Mouse (Mus musculus): ENCODE data around the gene Eri3. TPM values are rescaled to one million over a fixed set of nuclear protein-coding genes. Genes with fewer than 3 reads are reported as not detected.

The Eri3 gene
- polyA plus RNA-seq, 1 experiment = 76.7 TPM

GRCm38 (mm10) chr4:117673901-117674300, 123.7 kb downstream of the Eri3 start:
- no peak overlapping the region for H3K4me3 ChIP-seq (ENCODE audit: control insufficient read depth, low read depth, low read length)
- H3K27ac ChIP-seq (ENCODE audit: control insufficient read depth, insufficient read depth, low read depth, low read length) = no peak overlapping the region
- H3K4me1 ChIP-seq (ENCODE audit: control insufficient read depth, insufficient read depth, low read length) = no peaks in the 10 kb centered on the region
- no peak for TF ChIP-seq CTCF (IDR thresholded peaks at IDR 0.05; ENCODE audit: control insufficient read depth, insufficient read depth, insufficient replicate concordance, low read depth, low read length)
- TF ChIP-seq POLR2A (IDR thresholded peaks at IDR 0.05; ENCODE audit: control insufficient read depth, low read depth, low read length) = no peak
- H3K36me3 ChIP-seq (ENCODE audit: control insufficient read depth, insufficient read depth, low read length) = peaks cover 8% of the 10 kb centered on the region
- no peaks in the 10 kb centered on the region for H3K27me3 ChIP-seq (ENCODE audit: control insufficient read depth, insufficient read depth, low read length)

- no peaks in the 10 kb centered on the region for H3K27me3 ChIP-seq (ENCODE audit: control insufficient read depth, insufficient read depth, low read length)
- H3K27ac ChIP-seq (ENCODE audit: control insufficient read depth, insufficient read depth, low read depth, low read length) = no peak overlapping the region
- peaks cover 7% of the 10 kb centered on the region; the same call in 1 of the 2 replicates for H3K4me1 ChIP-seq (ENCODE audit: control insufficient read depth, insufficient read depth, low read length)
- H3K4me3 ChIP-seq (ENCODE audit: control insufficient read depth, low read depth, low read length) = no peak overlapping the region
- TF ChIP-seq CTCF (IDR thresholded peaks at IDR 0.05; ENCODE audit: control insufficient read depth, insufficient read depth, insufficient replicate concordance, low read depth, low read length) = peak; percentile 66; the same call in 1 of the 2 replicates
- TF ChIP-seq POLR2A (IDR thresholded peaks at IDR 0.05; ENCODE audit: control insufficient read depth, low read depth, low read length) = no peak
- H3K36me3 ChIP-seq (ENCODE audit: control insufficient read depth, insufficient read depth, low read length) = peaks cover 8% of the 10 kb centered on the region
These were observed 126.7 kb downstream of the Eri3 start for GRCm38 (mm10) chr4:117676903-117677302.

- TF ChIP-seq CTCF (IDR thresholded peaks at IDR 0.05; ENCODE audit: control insufficient read depth, insufficient read depth, insufficient replicate concordance, low read depth, low read length) (no peak), POLR2A (IDR thresholded peaks at IDR 0.05; ENCODE audit: control insufficient read depth, low read depth, low read length) (no peak)
- Histone ChIP-seq H3K4me3 (ENCODE audit: control insufficient read depth, low read depth, low read length) (peak overlapping the region; percentile 100), H3K27ac (ENCODE audit: control insufficient read depth, insufficient read depth, low read depth, low read length) (peak overlapping the region; percentile 97; the same call in 1 of the 2 replicates), H3K27me3 (ENCODE audit: control insufficient read depth, insufficient read depth, low read length) (no peaks in the 10 kb centered on the region), H3K4me1 (ENCODE audit: control insufficient read depth, insufficient read depth, low read length) (peaks cover 7% of the 10 kb centered on the region; the same call in 1 of the 2 replicates), H3K36me3 (ENCODE audit: control insufficient read depth, insufficient read depth, low read length) (peaks cover 2% of the 10 kb centered on the region)
These were observed 130.8 kb downstream of the Eri3 start for GRCm38 (mm10) chr4:117680963-117681362.

- no peak for TF ChIP-seq CTCF (IDR thresholded peaks at IDR 0.05; ENCODE audit: control insufficient read depth, insufficient read depth, insufficient replicate concordance, low read depth, low read length)
- TF ChIP-seq POLR2A (IDR thresholded peaks at IDR 0.05; ENCODE audit: control insufficient read depth, low read depth, low read length) = peak; percentile 55; the same call in 1 of the 2 replicates
- Histone ChIP-seq H3K27ac (ENCODE audit: control insufficient read depth, insufficient read depth, low read depth, low read length) (peak within 1 kb of the TSS; percentile 97), H3K27me3 (ENCODE audit: control insufficient read depth, insufficient read depth, low read length) (no peaks in the 10 kb centered on the region), H3K4me3 (ENCODE audit: control insufficient read depth, low read depth, low read length) (peak within 1 kb of the TSS; percentile 100), H3K4me1 (ENCODE audit: control insufficient read depth, insufficient read depth, low read length) (peaks cover 7% of the 10 kb centered on the region; the same call in 1 of the 2 replicates), H3K36me3 (ENCODE audit: control insufficient read depth, insufficient read depth, low read length) (no peaks in the 10 kb centered on the region)
These were observed 131.8 kb downstream of the Eri3 start, which contains the start of gene Dmap1 for GRCm38 (mm10) chr4:117681931-117682461. Dmap1 (minus strand) TSS chr4:117682273.

- peaks cover 7% of the 10 kb centered on the region; the same call in 1 of the 2 replicates for H3K4me1 ChIP-seq (ENCODE audit: control insufficient read depth, insufficient read depth, low read length)
- no peak overlapping the region for H3K27ac ChIP-seq (ENCODE audit: control insufficient read depth, insufficient read depth, low read depth, low read length)
- H3K27me3 ChIP-seq (ENCODE audit: control insufficient read depth, insufficient read depth, low read length) = no peaks in the 10 kb centered on the region
- TF ChIP-seq CTCF (IDR thresholded peaks at IDR 0.05; ENCODE audit: control insufficient read depth, insufficient read depth, insufficient replicate concordance, low read depth, low read length) (no peak), POLR2A (IDR thresholded peaks at IDR 0.05; ENCODE audit: control insufficient read depth, low read depth, low read length) (no peak)
- H3K4me3 ChIP-seq (ENCODE audit: control insufficient read depth, low read depth, low read length) = peak overlapping the region; percentile 100
- H3K36me3 ChIP-seq (ENCODE audit: control insufficient read depth, insufficient read depth, low read length) = no peaks in the 10 kb centered on the region
These were observed 132.3 kb downstream of the Eri3 start for GRCm38 (mm10) chr4:117682463-117682862.

- TF ChIP-seq CTCF (IDR thresholded peaks at IDR 0.05; ENCODE audit: control insufficient read depth, insufficient read depth, insufficient replicate concordance, low read depth, low read length) (no peak), POLR2A (IDR thresholded peaks at IDR 0.05; ENCODE audit: control insufficient read depth, low read depth, low read length) (no peak)
- Histone ChIP-seq H3K4me1 (ENCODE audit: control insufficient read depth, insufficient read depth, low read length) (peaks cover 7% of the 10 kb centered on the region; the same call in 1 of the 2 replicates), H3K4me3 (ENCODE audit: control insufficient read depth, low read depth, low read length) (no peak overlapping the region), H3K27ac (ENCODE audit: control insufficient read depth, insufficient read depth, low read depth, low read length) (no peak overlapping the region), H3K36me3 (ENCODE audit: control insufficient read depth, insufficient read depth, low read length) (no peaks in the 10 kb centered on the region), H3K27me3 (ENCODE audit: control insufficient read depth, insufficient read depth, low read length) (no peaks in the 10 kb centered on the region)
These were observed 133.0 kb downstream of the Eri3 start for GRCm38 (mm10) chr4:117683048-117683768.

- Histone ChIP-seq H3K27ac (ENCODE audit: control insufficient read depth, insufficient read depth, low read depth, low read length) (no peak overlapping the region), H3K4me1 (ENCODE audit: control insufficient read depth, insufficient read depth, low read length) (peaks cover 5% of the 10 kb centered on the region; the same call in 1 of the 2 replicates)
- TF ChIP-seq CTCF (IDR thresholded peaks at IDR 0.05; ENCODE audit: control insufficient read depth, insufficient read depth, insufficient replicate concordance, low read depth, low read length) (no peak), POLR2A (IDR thresholded peaks at IDR 0.05; ENCODE audit: control insufficient read depth, low read depth, low read length) (no peak)
These were observed 136.2 kb downstream of the Eri3 start for GRCm38 (mm10) chr4:117686354-117686753.

More at GRCm38 (mm10) chr4:117686354-117686753, 136.2 kb downstream of the Eri3 start:
- Histone ChIP-seq H3K36me3 (ENCODE audit: control insufficient read depth, insufficient read depth, low read length) (no peaks in the 10 kb centered on the region), H3K27me3 (ENCODE audit: control insufficient read depth, insufficient read depth, low read length) (no peaks in the 10 kb centered on the region), H3K4me3 (ENCODE audit: control insufficient read depth, low read depth, low read length) (no peak overlapping the region)
